Mouse (Mus musculus) embryonic fibroblast, embryonic 13.5 days (primary cell): ENCODE data around the gene Gli3.

ENCODE experiments used
- CTCF ChIP-seq: IDR thresholded peaks from 2 replicates; pipeline ENCODE4 v1.5.1; 2011; ENCODE audit warnings: mild to moderate bottlenecking, control low read depth, low read length, moderate library complexity, borderline replicate concordance; ENCODE audit not compliant: insufficient read depth
- POLR2A ChIP-seq: IDR thresholded peaks from 2 replicates; pipeline ENCODE4 v1.6.1; 2011; ENCODE audit warnings: low read depth, mild to moderate bottlenecking, control low read depth, low read length, moderate library complexity

GRCm38 (mm10) chr13:15545346-15545896 lies 82.4 kb downstream of the Gli3 start:
- TF ChIP-seq CTCF (no peak), POLR2A (no peak)
